Mouse (Mus musculus) E14TG2a.4 (cell line): ENCODE results near the gene Runx1.

Experiments
- CTCF ChIP-seq: conservative IDR thresholded peaks from 2 replicates; pipeline ENCODE4 v1.5.1; 2014; ENCODE audit warnings: low read length
- POU5F1 ChIP-seq: IDR thresholded peaks from 2 replicates; pipeline ENCODE4 v1.6.1; 2014; ENCODE audit warnings: low read length, borderline replicate concordance

- TF ChIP-seq POU5F1 (no peak), CTCF (no peak)
These were observed 81.7 kb downstream of the Runx1 start for GRCm38 (mm10) chr16:92744172-92744777.
